Mouse (Mus musculus) embryonic fibroblast, embryonic 13.5 days (primary cell): ENCODE measurements around the gene Nek9.

Experiments used
- CTCF ChIP-seq: IDR thresholded peaks from 2 replicates; pipeline ENCODE4 v1.5.1; 2011; ENCODE audit warnings: mild to moderate bottlenecking, control low read depth, low read length, moderate library complexity, borderline replicate concordance; ENCODE audit not compliant: insufficient read depth
- POLR2A ChIP-seq: IDR thresholded peaks from 2 replicates; pipeline ENCODE4 v1.6.1; 2011; ENCODE audit warnings: low read depth, mild to moderate bottlenecking, control low read depth, low read length, moderate library complexity

- no peak for TF ChIP-seq POLR2A
- no peak for TF ChIP-seq CTCF
Observed at GRCm38 (mm10) chr12:85289157-85290000, 49.8 kb downstream of the Nek9 start.
